Mouse (Mus musculus) intestine, embryonic 14.5 days (tissue): ENCODE measurements around the gene Lrba. TPM values are rescaled to one million over a fixed set of nuclear protein-coding genes. Genes with fewer than 3 reads are reported as not detected.
A peak's percentile ranks its signal among the peaks of the same experiment; 100 is the strongest.

Experiments
- ATAC-seq: fragments of 200-750 bp; cut with Nextera tagmentation; replicated peaks from 2 replicates; pipeline ENCODE4 v1.8.0; 2017; ENCODE audit warnings: low read depth, moderate number of reproducible peaks, moderate TSS enrichment, moderate library complexity; ENCODE audit not compliant: low FRiP score, low TSS enrichment
- DNase-seq: peaks from one replicate; pipeline ENCODE4 v3.0.0-alpha.2; 2018; ENCODE audit warnings: low spot score
- H3K27ac ChIP-seq: fragments of 300-500 bp; sonication (generic); 2 replicates; pipeline ENCODE4 v1.5.1; 2014; ENCODE audit warnings: low read depth, mild to moderate bottlenecking, control low read depth
- H3K27me3 ChIP-seq: fragments of 300-500 bp; sonication (generic); replicated peaks from 2 replicates; pipeline ENCODE4 v1.6.1; 2014; ENCODE audit warnings: low read length, control low read depth; ENCODE audit not compliant: control insufficient read depth, insufficient read depth
- H3K36me3 ChIP-seq: fragments of 300-500 bp; sonication (generic); 2 replicates; pipeline ENCODE4 v1.6.1; 2014; ENCODE audit warnings: low read length, control low read depth; ENCODE audit not compliant: control insufficient read depth, insufficient read depth
- H3K4me1 ChIP-seq: fragments of 300-500 bp; sonication (generic); replicated peaks from 2 replicates; pipeline ENCODE4 v1.6.1; 2014; ENCODE audit warnings: low read length, control low read depth, mixed read lengths; ENCODE audit not compliant: control insufficient read depth, insufficient read depth
- H3K4me2 ChIP-seq: fragments of 300-500 bp; sonication (generic); 2 replicates; pipeline ENCODE4 v1.6.1; 2014; ENCODE audit warnings: low read length
- H3K4me3 ChIP-seq: fragments of 300-500 bp; sonication (generic); 2 replicates; pipeline ENCODE4 v1.5.1; 2014; ENCODE audit warnings: low read depth, low read length, control low read depth, mixed read lengths
- H3K9ac ChIP-seq: fragments of 300-500 bp; sonication (generic); 2 replicates; pipeline ENCODE4 v1.6.1; 2014; ENCODE audit warnings: mild to moderate bottlenecking, low read length
- H3K9me3 ChIP-seq: fragments of 300-500 bp; sonication (generic); 2 replicates; pipeline ENCODE4 v1.6.1; 2016; ENCODE audit warnings: low read length, control low read depth; ENCODE audit not compliant: control insufficient read depth
- WGBS: fragments of 180-500 bp; shearing (Covaris S2); extraction: QIAGEN DNeasy Blood & Tissue Kit; methylation state at CpG from one replicate; pipeline ENCODE4 v1.1.7; 2014; 5-methylcytosine and 5-hydroxymethylcytosine counted together
- polyA plus RNA-seq: library from polyadenylated mRNA; unstranded; fragments of >200 nt; fragmentation: Nextera tagmentation; extraction: Ambion mirVana; gene quantifications from 2 replicates; pipeline ENCODE4 v1.2.1, GENCODE M21; 2014

The Lrba gene
- polyA plus RNA-seq, 1 experiment from 2014 or later = 14.1 TPM

- H3K27ac ChIP-seq = no peak overlapping the region
- H3K4me1 ChIP-seq = peaks cover 13% of the 10 kb centered on the region; the same call in 1 of the 2 replicates
- no peaks in the 10 kb centered on the region for H3K27me3 ChIP-seq
- no peak for ATAC-seq
- no peak for DNase-seq
- H3K9me3 ChIP-seq = no peaks in the 10 kb centered on the region
- H3K9ac ChIP-seq = no peak overlapping the region
- H3K4me2 ChIP-seq = no peak overlapping the region
- peaks cover 7% of the 10 kb centered on the region for H3K36me3 ChIP-seq
- WGBS = 73% methylated on average over 4 of the region's 4 CpGs
- H3K4me3 ChIP-seq = no peak overlapping the region
Observed at GRCm38 (mm10) chr3:86745348-86745747, 520.9 kb downstream of the Lrba start.

- no peak for DNase-seq
- Histone ChIP-seq H3K4me3 (no peak overlapping the region), H3K4me2 (no peak overlapping the region), H3K9ac (no peak overlapping the region), H3K27ac (no peak overlapping the region), H3K9me3 (no peaks in the 10 kb centered on the region), H3K4me1 (peaks cover 13% of the 10 kb centered on the region; the same call in 1 of the 2 replicates), H3K27me3 (no peaks in the 10 kb centered on the region), H3K36me3 (peaks cover 7% of the 10 kb centered on the region)
- no peak for ATAC-seq
- 76% methylated on average over 10 of the region's 10 CpGs for WGBS
Observed at GRCm38 (mm10) chr3:86745769-86746512, 521.5 kb downstream of the Lrba start.

- Histone ChIP-seq H3K9me3 (no peaks in the 10 kb centered on the region), H3K4me2 (peak overlapping the region; percentile 34), H3K4me3 (no peak overlapping the region), H3K27me3 (no peaks in the 10 kb centered on the region), H3K36me3 (no peaks in the 10 kb centered on the region), H3K9ac (peak overlapping the region; percentile 35), H3K27ac (peak overlapping the region; percentile 75), H3K4me1 (peaks cover 35% of the 10 kb centered on the region)
- DNase-seq (no peak), ATAC-seq (no peak)
- WGBS = 35% methylated on average over 7 of the region's 7 CpGs
Observed at GRCm38 (mm10) chr3:86750652-86751051, 526.2 kb downstream of the Lrba start.

- Histone ChIP-seq H3K27me3 (no peaks in the 10 kb centered on the region), H3K9ac (peak overlapping the region; percentile 54), H3K4me3 (0 out of 2 replicates have a peak overlapping the region, but pooled peaks have one; percentile 15), H3K36me3 (no peaks in the 10 kb centered on the region), H3K27ac (peak overlapping the region; percentile 93), H3K4me2 (peak overlapping the region; percentile 47), H3K9me3 (no peaks in the 10 kb centered on the region), H3K4me1 (peaks cover 44% of the 10 kb centered on the region)
- 18% methylated on average over 6 of the region's 6 CpGs for WGBS
- ATAC-seq (no peak; the same call in 1 of the 2 replicates), DNase-seq (no peak)
Observed at GRCm38 (mm10) chr3:86754178-86754577, 529.7 kb downstream of the Lrba start.

GRCm38 (mm10) chr3:86754595-86755557, 530.4 kb downstream of the Lrba start:
- peak; percentile 69 for DNase-seq
- 0 out of 2 replicates have a peak, but pooled peaks have one; percentile 59 for ATAC-seq
- 47% methylated on average over 14 of the region's 14 CpGs for WGBS
- H3K9me3 ChIP-seq = no peaks in the 10 kb centered on the region
- peak overlapping the region; percentile 47 for H3K4me2 ChIP-seq
- peak overlapping the region; percentile 93 for H3K27ac ChIP-seq
- peaks cover 37% of the 10 kb centered on the region for H3K4me1 ChIP-seq
- peak overlapping the region; percentile 54 for H3K9ac ChIP-seq
- 0 out of 2 replicates have a peak overlapping the region, but pooled peaks have one; percentile 15 for H3K4me3 ChIP-seq
- no peaks in the 10 kb centered on the region for H3K36me3 ChIP-seq
- no peaks in the 10 kb centered on the region for H3K27me3 ChIP-seq

GRCm38 (mm10) chr3:86756548-86756947, 532.1 kb downstream of the Lrba start:
- Histone ChIP-seq H3K27me3 (no peaks in the 10 kb centered on the region), H3K27ac (peak overlapping the region; percentile 54; the same call in 1 of the 2 replicates), H3K4me2 (peak overlapping the region; percentile 20; the same call in 1 of the 2 replicates), H3K9me3 (no peaks in the 10 kb centered on the region), H3K4me1 (peaks cover 28% of the 10 kb centered on the region), H3K9ac (peak overlapping the region; percentile 22; the same call in 1 of the 2 replicates), H3K36me3 (no peaks in the 10 kb centered on the region), H3K4me3 (no peak overlapping the region)
- DNase-seq (no peak), ATAC-seq (no peak)
- 66% methylated on average over 1 of the region's 1 CpGs for WGBS

- DNase-seq (no peak), ATAC-seq (no peak)
- Histone ChIP-seq H3K4me3 (peak overlapping the region; percentile 29), H3K27me3 (no peaks in the 10 kb centered on the region), H3K4me1 (peaks cover 24% of the 10 kb centered on the region), H3K27ac (peak overlapping the region; percentile 91), H3K4me2 (peak overlapping the region; percentile 54), H3K36me3 (no peaks in the 10 kb centered on the region), H3K9ac (peak overlapping the region; percentile 71), H3K9me3 (no peaks in the 10 kb centered on the region)
- 31% methylated on average over 6 of the region's 6 CpGs for WGBS
Observed at GRCm38 (mm10) chr3:86758727-86759126, 534.2 kb downstream of the Lrba start.

GRCm38 (mm10) chr3:86759383-86759782, 534.9 kb downstream of the Lrba start:
- no peak for DNase-seq

More at GRCm38 (mm10) chr3:86759383-86759782, 534.9 kb downstream of the Lrba start:
- ATAC-seq = no peak
- Histone ChIP-seq H3K9me3 (no peaks in the 10 kb centered on the region), H3K4me1 (peaks cover 23% of the 10 kb centered on the region), H3K9ac (peak overlapping the region; percentile 71), H3K4me2 (peak overlapping the region; percentile 54), H3K4me3 (peak overlapping the region; percentile 20; the same call in 1 of the 2 replicates), H3K27me3 (no peaks in the 10 kb centered on the region), H3K27ac (peak overlapping the region; percentile 91), H3K36me3 (no peaks in the 10 kb centered on the region)
- 49% methylated on average over 1 of the region's 1 CpGs for WGBS
